Mouse (Mus musculus) MEL (cell line): ENCODE results near the gene Lrrfip1. TPM values are rescaled to one million over a fixed set of nuclear protein-coding genes. Genes with fewer than 3 reads are reported as not detected.

ENCODE experiments used
- DNase-seq: peaks from one replicate; pipeline ENCODE4 v3.0.0; 2011; ENCODE audit warnings: low read depth, low spot score
- H3K27ac ChIP-seq: 2 replicates; pipeline ENCODE4 v1.5.1; 2012; ENCODE audit warnings: low read depth, mild to moderate bottlenecking, control low read depth, low read length, moderate library complexity; ENCODE audit not compliant: control insufficient read depth
- H3K27me3 ChIP-seq, 2 experiments: fragments of 150-350 bp in 1 of 2; sonication (generic) in 1 of 2; 2 replicates each; pipeline ENCODE4 v1.6.1; 2012; ENCODE audit warnings: low read length in 2 of 2, mild to moderate bottlenecking in 2 of 2, improper control_type of control experiment in 1 of 2, moderate library complexity in 1 of 2; ENCODE audit not compliant: insufficient read depth in 2 of 2, control insufficient read depth in 1 of 2
- H3K36me3 ChIP-seq, 2 experiments: 2 replicates each; pipeline ENCODE4 v1.6.1; 2012 to 2014; ENCODE audit warnings: low read length in 2 of 2, improper control_type of control experiment in 1 of 2, inconsistent platforms in 1 of 2, mild to moderate bottlenecking in 1 of 2; ENCODE audit not compliant: insufficient read depth in 2 of 2, control insufficient read depth in 1 of 2
- H3K4me1 ChIP-seq, 2 experiments: fragments of 150-350 bp in 1 of 2; sonication (generic) in 1 of 2; 2 replicates each; pipeline ENCODE4 v1.6.1; 2012; ENCODE audit warnings: low read length in 2 of 2, improper control_type of control experiment in 1 of 2, mild to moderate bottlenecking in 1 of 2; ENCODE audit not compliant: insufficient read depth in 2 of 2, control insufficient read depth in 1 of 2
- H3K4me3 ChIP-seq, 2 experiments: fragments of 150-350 bp in 1 of 2; sonication (generic) in 1 of 2; 2 replicates each; pipeline ENCODE4 v1.5.1; 2012; ENCODE audit warnings: low read depth in 2 of 2, low read length in 2 of 2, mild to moderate bottlenecking in 2 of 2, moderate library complexity in 2 of 2, control low read depth in 1 of 2, improper control_type of control experiment in 1 of 2; ENCODE audit not compliant: control insufficient read depth in 1 of 2, insufficient read depth in 1 of 2
- H3K79me2 ChIP-seq: 2 replicates; pipeline ENCODE4 v1.6.1; 2012; ENCODE audit warnings: mild to moderate bottlenecking, low read length, moderate library complexity; ENCODE audit not compliant: control insufficient read depth, poor library complexity, insufficient read depth
- H3K9ac ChIP-seq: 2 replicates; pipeline ENCODE4 v1.6.1; 2012; ENCODE audit warnings: low read depth, mild to moderate bottlenecking, control low read depth, low read length, moderate library complexity; ENCODE audit not compliant: control insufficient read depth, poor library complexity, severe bottlenecking
- H3K9me3 ChIP-seq: fragments of 150-350 bp; sonication (generic); replicated peaks from 2 replicates; pipeline ENCODE4 v1.6.1; 2012; ENCODE audit warnings: mild to moderate bottlenecking, low read length, improper control_type of control experiment, moderate library complexity; ENCODE audit not compliant: insufficient read depth
- CHD1 ChIP-seq: IDR thresholded peaks from 2 replicates; pipeline ENCODE4 v1.6.1; 2012; ENCODE audit warnings: low read depth, mild to moderate bottlenecking, inconsistent platforms, low read length, improper control_type of control experiment
- CHD2 ChIP-seq: IDR thresholded peaks from 2 replicates; pipeline ENCODE4 v1.6.1; 2011; ENCODE audit warnings: low read length, improper control_type of control experiment
- ELF1 ChIP-seq: IDR thresholded peaks from 2 replicates; pipeline ENCODE4 v1.6.1; 2014; ENCODE audit warnings: low read depth, mild to moderate bottlenecking, inconsistent platforms, low read length, improper control_type of control experiment, moderate library complexity
- ETS1 ChIP-seq: IDR thresholded peaks from 2 replicates; pipeline ENCODE4 v1.6.1; 2012; ENCODE audit warnings: low read depth, mild to moderate bottlenecking, inconsistent platforms, low read length, improper control_type of control experiment, moderate library complexity
- GABPA ChIP-seq: IDR thresholded peaks from 2 replicates; pipeline ENCODE4 v1.6.1; 2012; ENCODE audit warnings: low read depth, mild to moderate bottlenecking, inconsistent platforms, low read length, improper control_type of control experiment, moderate library complexity
- GATA1 ChIP-seq: IDR thresholded peaks from 2 replicates; pipeline ENCODE4 v1.6.1; 2011; ENCODE audit warnings: low read depth, low read length, improper control_type of control experiment
- JUND ChIP-seq: IDR thresholded peaks from 2 replicates; pipeline ENCODE4 v1.6.1; 2011; ENCODE audit warnings: low read depth, mild to moderate bottlenecking, improper control_type of control experiment, low read length
- KAT2A ChIP-seq: conservative IDR thresholded peaks from 2 replicates; pipeline ENCODE4 v1.6.1; 2012; ENCODE audit warnings: low read depth, low read length, improper control_type of control experiment, inconsistent platforms
- MAX ChIP-seq: IDR thresholded peaks from 2 replicates; pipeline ENCODE4 v1.6.1; 2011; ENCODE audit warnings: low read length, improper control_type of control experiment
- MEF2A ChIP-seq: IDR thresholded peaks from 2 replicates; pipeline ENCODE4 v1.6.1; 2014; ENCODE audit warnings: low read depth, mild to moderate bottlenecking, inconsistent platforms, low read length, improper control_type of control experiment; ENCODE audit not compliant: poor library complexity, insufficient replicate concordance, severe bottlenecking; ENCODE audit errors: extremely low read depth
- NRF1 ChIP-seq: IDR thresholded peaks from 2 replicates; pipeline ENCODE4 v1.6.1; 2014; ENCODE audit warnings: low read depth, mild to moderate bottlenecking, inconsistent platforms, low read length, improper control_type of control experiment, moderate library complexity; ENCODE audit not compliant: poor library complexity, insufficient read depth, severe bottlenecking
- POLR2A ChIP-seq, 2 experiments: IDR thresholded peaks; 2 replicates each; pipeline ENCODE4 v1.6.1; 2011 to 2012; ENCODE audit warnings: low read length in 2 of 2, mild to moderate bottlenecking in 2 of 2, control low read depth in 1 of 2, improper control_type of control experiment in 1 of 2, low read depth in 1 of 2, moderate library complexity in 1 of 2; ENCODE audit not compliant: control insufficient read depth in 1 of 2, insufficient read depth in 1 of 2, poor library complexity in 1 of 2
- POLR2AphosphoS2 ChIP-seq: IDR thresholded peaks from 2 replicates; pipeline ENCODE4 v1.6.1; 2011; ENCODE audit warnings: low read length, improper control_type of control experiment
- POLR2AphosphoS5 ChIP-seq: IDR thresholded peaks from 2 replicates; pipeline ENCODE4 v1.6.1; 2012; ENCODE audit warnings: low read depth, borderline replicate concordance, mild to moderate bottlenecking, inconsistent platforms, low read length, moderate library complexity, mixed read lengths
- RAD21 ChIP-seq: IDR thresholded peaks from 2 replicates; pipeline ENCODE4 v1.6.1; 2011; ENCODE audit warnings: mild to moderate bottlenecking, low read depth, low read length, improper control_type of control experiment
- RCOR1 ChIP-seq: IDR thresholded peaks from 2 replicates; pipeline ENCODE4 v1.6.1; 2012; ENCODE audit warnings: low read depth, mild to moderate bottlenecking, inconsistent platforms, low read length, improper control_type of control experiment
- USF1 ChIP-seq: IDR thresholded peaks from 2 replicates; pipeline ENCODE4 v1.6.1; 2014; ENCODE audit warnings: low read depth, mild to moderate bottlenecking, inconsistent platforms, low read length, improper control_type of control experiment, moderate library complexity
- USF2 ChIP-seq, 2 experiments: IDR thresholded peaks; 2 replicates each; pipeline ENCODE4 v1.6.1; 2011 to 2012; ENCODE audit warnings: improper control_type of control experiment in 2 of 2, low read length in 2 of 2, borderline replicate concordance in 1 of 2, inconsistent platforms in 1 of 2, low read depth in 1 of 2, mild to moderate bottlenecking in 1 of 2; ENCODE audit not compliant: insufficient read depth in 1 of 2
- ZC3H11A ChIP-seq: IDR thresholded peaks from 2 replicates; pipeline ENCODE4 v1.6.1; 2012; ENCODE audit warnings: low read depth, mild to moderate bottlenecking, inconsistent platforms, low read length, improper control_type of control experiment
- ZMIZ1 ChIP-seq: IDR thresholded peaks from 2 replicates; pipeline ENCODE4 v1.6.1; 2012; ENCODE audit warnings: low read depth, mild to moderate bottlenecking, inconsistent platforms, low read length, improper control_type of control experiment, moderate library complexity
- polyA plus RNA-seq, 2 experiments: library from polyadenylated mRNA; stranded (reverse) in 1 of 2; unstranded in 1 of 2; fragments of >175 nt in 1 of 2; fragments of >200 nt in 1 of 2; gene quantifications; 2 replicates each; pipeline versions ENCODE4 v1.2.1 to v1.2.4; 2012; ENCODE audit warnings: low replicate concordance in 2 of 2, low read depth in 1 of 2; ENCODE audit not compliant: insufficient read length in 2 of 2, insufficient read depth in 1 of 2, missing spikeins in 1 of 2
- total RNA-seq: library from RNA; depleted of rRNA; stranded (reverse); fragments of 300-350 nt; gene quantifications from 2 replicates; pipeline ENCODE4 v1.2.3, GENCODE M21; 2012

Gene Lrrfip1
- total and polyA plus RNA-seq, 3 experiments = 12.9 to 15.4 TPM; not detected in 1

DNA sequence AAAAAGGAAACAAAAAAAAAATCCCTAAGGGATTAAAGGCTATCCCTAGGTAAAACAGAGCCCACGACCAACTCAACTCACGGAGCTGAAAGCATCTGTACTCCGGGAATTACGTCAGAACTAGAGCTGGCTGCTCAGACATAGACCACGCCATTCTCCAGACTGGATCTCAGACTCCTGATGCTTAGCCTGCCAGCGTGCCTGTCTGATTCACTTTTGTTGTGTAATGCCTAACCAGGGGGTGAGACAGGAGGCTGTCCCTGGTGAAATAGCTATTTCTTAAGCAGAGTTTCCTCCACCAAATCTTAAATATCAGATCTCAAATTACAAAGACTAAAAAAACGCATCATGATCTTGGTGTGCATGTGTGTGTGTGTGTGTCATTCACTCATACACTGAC lies 89.5 kb downstream of the Lrrfip1 start:
- Histone ChIP-seq H3K9ac (no peak overlapping the region), H3K27me3 (no peaks in the 10 kb centered on the region), H3K27ac (no peak overlapping the region), H3K4me1 (no peaks in the 10 kb centered on the region), H3K36me3 (no peaks in the 10 kb centered on the region), H3K79me2 (no peaks in the 10 kb centered on the region), H3K9me3 (no peaks in the 10 kb centered on the region), H3K4me3 (no peak overlapping the region)
- DNase-seq = no peak
- TF ChIP-seq CHD1 (no peak), POLR2AphosphoS2 (no peak), GATA1 (no peak), MAX (no peak), NRF1 (no peak), ZC3H11A (no peak), ELF1 (no peak), USF2 (IDR thresholded peaks at IDR 0.05; ENCODE audit: borderline replicate concordance in 1 of 2, insufficient read depth in 1 of 2, low read depth in 1 of 2, low read length in 2 of 2) (no peak), CHD2 (no peak), RAD21 (no peak), POLR2AphosphoS5 (no peak), JUND (no peak), RCOR1 (no peak), ETS1 (no peak), GABPA (no peak), USF1 (no peak), KAT2A (no peak)

DNA sequence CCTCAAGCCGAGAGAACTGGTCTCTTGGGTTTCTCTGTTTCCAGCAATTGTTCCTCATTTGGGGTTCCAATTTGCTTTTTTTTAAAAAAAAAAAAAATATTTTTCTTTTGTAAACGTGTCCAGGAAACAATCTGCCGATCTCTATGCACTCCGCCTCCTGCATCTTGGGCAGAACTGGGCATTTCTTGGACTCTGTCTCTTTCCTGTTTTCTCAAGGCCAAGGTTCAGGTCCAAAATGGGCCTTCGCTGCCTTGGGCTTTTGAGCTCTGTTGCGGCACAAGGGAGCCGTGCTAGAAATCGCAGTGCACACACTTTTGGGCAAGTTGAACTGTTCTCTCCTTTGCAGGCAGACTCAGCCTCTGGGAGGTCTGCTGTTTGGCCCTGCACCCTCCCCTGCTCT lies 90.4 kb downstream of the Lrrfip1 start:
- H3K27me3 ChIP-seq = no peaks in the 10 kb centered on the region
- no peak overlapping the region for H3K4me3 ChIP-seq
- H3K79me2 ChIP-seq = no peaks in the 10 kb centered on the region

More for the DNA sequence above, 90.4 kb downstream of the Lrrfip1 start:
- TF ChIP-seq ZMIZ1 = no peak
- TF ChIP-seq RAD21 = no peak
- TF ChIP-seq CHD2 = no peak
- TF ChIP-seq ELF1 = no peak
- no peak for TF ChIP-seq ZC3H11A
- TF ChIP-seq NRF1 = no peak
- TF ChIP-seq POLR2A (IDR thresholded peaks at IDR 0.05; ENCODE audit: control insufficient read depth in 1 of 2, insufficient read depth in 1 of 2, low read depth in 1 of 2, low read length in 2 of 2, poor library complexity in 1 of 2) = no peak
- TF ChIP-seq MEF2A = no peak
- TF ChIP-seq ETS1 = no peak
- H3K36me3 ChIP-seq = peaks cover 0 to 3% of the 10 kb centered on the region in 2 experiments; a peak in 2 of 4 replicates
- H3K4me1 ChIP-seq = peaks cover 0 to under 1% of the 10 kb centered on the region in 2 experiments; a peak in 1 of 4 replicates
- DNase-seq = no peak
- no peak overlapping the region for H3K27ac ChIP-seq
- H3K9ac ChIP-seq = no peak overlapping the region
- H3K9me3 ChIP-seq = no peaks in the 10 kb centered on the region
